Mouse (Mus musculus): ENCODE measurements around the gene Xlr4b.
A peak's percentile ranks its signal among the peaks of the same experiment; 100 is the strongest.
"Not testable (repeated sequence)": the region's sequence is repeated elsewhere in the genome, so short reads cannot be mapped to it uniquely, and the experiment has no call there.

Xlr4b gene

DNA sequence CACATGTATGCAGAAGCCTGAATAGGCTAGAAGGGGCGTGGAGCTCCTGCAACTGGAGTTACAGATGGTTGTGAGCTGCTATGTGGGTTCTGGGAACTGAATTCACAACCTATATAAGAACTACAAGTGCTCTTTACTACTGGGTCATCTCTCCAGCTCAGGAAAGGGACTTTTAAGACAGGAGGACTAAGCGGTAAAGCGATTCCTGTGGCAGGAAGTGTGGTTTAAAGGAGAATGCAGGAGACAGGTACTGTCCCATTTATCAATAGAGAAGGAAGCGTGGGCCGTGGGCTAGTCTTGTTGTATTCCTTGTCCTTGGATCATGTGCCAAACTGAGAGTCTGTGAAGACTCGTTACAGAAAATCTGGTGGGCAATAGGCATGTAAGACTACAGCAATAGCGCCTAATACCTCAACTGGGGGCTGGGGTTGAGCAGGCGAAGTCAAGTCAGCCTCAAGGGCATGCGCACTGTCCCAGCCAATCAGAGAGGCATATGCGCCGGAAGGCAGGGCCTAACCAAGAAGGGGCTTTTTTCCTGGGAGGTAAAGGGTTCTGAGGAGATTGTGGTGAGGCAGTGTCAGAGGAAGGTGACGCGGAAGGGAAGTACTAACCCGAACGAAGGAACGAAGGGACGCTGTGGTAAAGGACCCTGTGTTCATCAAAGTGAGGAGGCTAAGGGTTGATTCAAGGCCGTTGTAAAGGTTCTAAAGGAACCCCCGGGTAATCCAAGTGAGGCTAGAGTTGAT lies at the start of gene Xlr4b:
Xlr4b (plus strand) TSS at position 515 of the 746 bp plus-strand sequence.
- DNase-seq (ENCODE audit: low read depth, low spot score), result not testable (repeated sequence)

DNA sequence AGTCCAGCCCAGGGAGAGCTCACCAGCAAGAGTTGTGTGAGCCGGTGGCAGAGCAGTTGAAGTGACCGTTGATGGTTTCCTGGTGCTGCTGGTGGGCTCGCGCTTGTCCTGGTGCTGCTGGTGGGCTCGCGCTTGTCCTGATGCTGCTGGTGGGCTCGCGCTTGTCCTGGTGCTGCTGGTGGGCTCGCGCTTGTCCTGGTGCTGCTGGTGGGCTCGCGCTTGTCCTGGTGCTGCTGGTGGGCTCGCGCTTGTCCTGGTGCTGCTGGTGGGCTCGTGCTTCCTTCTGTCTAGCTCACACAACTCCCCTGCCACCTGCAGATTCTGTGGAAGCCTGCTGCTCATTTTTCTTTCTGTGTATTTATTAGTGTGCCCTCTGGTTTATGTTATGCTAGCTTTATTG lies 37.2 kb upstream of the Xlr4b start, which contains the start of gene Spin2d:
Spin2d (minus strand) TSS at position 101 of the 400 bp plus-strand sequence.
- not testable (repeated sequence) for DNase-seq (ENCODE audit: low read depth, low spot score)

DNA sequence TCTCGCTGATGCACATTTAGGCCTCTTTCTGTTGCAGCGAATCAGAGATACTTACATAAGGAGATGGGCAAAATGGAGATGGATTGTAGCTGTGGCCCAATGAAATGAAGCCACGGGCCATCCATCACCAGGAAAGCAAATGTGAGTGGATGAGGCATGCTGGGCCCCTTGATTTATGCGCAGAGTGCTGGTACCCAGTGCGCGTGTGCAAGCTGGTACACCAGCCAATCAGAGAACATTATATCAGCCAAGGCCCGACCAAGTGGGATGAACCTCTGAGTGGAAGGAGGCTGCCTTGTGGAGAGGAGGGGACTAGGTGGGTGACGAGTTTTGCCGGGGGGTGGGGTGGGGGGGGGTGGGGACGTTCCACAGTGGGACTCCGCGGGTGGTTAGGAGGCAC lies 22.2 kb upstream of the Xlr4b start, which contains the start of gene Xlr3b:
Xlr3b (plus strand) TSS at position 274 of the 400 bp plus-strand sequence.
- not testable (repeated sequence) for DNase-seq (ENCODE audit: low read depth, low spot score)

DNA sequence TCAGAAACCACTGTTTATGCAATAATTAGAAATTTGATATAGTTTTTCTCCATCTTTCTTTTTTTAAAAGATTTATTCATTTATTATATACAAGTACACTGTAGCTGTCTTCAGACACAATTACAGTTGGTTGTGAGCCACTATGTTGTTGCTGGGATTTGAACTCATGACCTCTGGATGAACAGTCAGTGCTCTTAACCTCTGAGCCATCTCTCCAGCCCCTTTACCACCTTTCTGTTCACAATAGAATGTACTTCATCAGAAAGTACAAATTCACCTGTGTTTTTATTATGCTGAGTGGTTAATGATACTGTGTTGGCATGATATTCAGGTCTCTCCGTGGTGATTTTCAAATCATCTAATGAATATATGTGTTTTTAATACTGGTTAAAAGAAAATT lies 11.2 kb downstream of the Xlr4b start:
- no peak for DNase-seq (ENCODE audit: low read depth, low spot score)

DNA sequence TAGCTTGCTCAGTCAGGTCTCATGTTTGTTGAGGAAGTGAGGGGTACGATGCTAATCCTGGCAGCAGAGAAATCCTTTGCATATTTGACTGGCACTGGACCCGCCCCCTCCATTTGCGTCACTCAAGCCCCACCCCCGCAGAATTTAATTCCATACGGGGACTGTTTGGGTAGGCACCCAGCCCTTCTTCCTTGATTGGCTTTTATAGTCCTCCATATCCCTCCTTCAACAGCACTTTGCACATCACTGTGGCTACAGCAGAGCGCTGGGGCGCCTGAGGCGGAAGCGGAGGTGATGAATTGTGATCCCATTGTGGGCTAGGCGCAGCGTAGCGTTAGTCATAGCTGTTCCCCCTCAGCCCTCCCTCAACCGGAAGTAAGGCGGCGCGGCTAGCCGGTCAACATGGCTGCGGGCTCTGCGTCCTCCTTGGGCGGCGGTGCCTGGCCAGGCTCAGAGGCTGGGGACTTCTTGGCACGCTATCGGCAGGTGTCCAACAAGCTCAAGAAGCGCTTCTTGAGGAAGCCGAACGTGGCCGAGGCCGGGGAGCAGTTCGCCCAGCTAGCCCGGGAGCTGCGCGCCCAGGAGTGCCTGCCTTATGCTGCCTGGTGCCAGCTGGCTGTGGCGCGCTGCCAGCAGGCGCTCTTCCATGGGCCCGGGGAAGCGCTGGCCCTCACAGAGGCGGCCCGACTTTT lies 13.9 kb downstream of the Xlr4b start, which contains the start of gene F8a:
F8a (plus strand) TSS at position 378 of the 692 bp plus-strand sequence.
- peak; percentile 87 for DNase-seq (ENCODE audit: low read depth, low spot score)

- DNase-seq (ENCODE audit: low read depth, low spot score), result peak; percentile 79
Measured at GRCm38 (mm10) chrX:73228606-73229214, 14.6 kb downstream of the Xlr4b start.

- no peak for DNase-seq (ENCODE audit: low read depth, low spot score)
Measured at GRCm38 (mm10) chrX:73229288-73229687, 15.2 kb downstream of the Xlr4b start.

- DNase-seq (ENCODE audit: low read depth, low spot score), result not testable (repeated sequence)
Measured at GRCm38 (mm10) chrX:73242821-73243325, 28.7 kb downstream of the Xlr4b start, which contains the start of gene Xlr4c. TSS of gene Xlr4c (minus strand) at chrX:73243130.

DNA sequence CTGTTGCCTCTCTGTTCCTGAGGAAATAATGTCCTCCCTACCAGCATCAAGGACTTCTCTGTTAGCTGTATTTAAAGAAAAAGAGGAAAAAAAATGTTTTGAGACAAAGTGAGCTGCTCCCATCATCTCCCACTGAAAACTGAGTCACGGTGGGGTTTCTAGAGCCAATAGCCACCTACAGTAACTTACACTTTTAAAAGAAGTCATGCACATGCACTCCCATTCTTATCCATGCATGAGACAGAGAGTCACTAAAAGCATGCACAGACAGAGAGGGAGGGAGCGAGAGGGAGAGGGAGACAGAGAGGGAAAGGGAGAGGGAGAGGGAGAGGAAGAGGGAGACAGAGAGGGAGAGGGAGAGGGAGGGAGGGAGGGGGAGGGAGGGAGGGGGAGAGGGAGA lies 48.3 kb downstream of the Xlr4b start:
- not testable (repeated sequence) for DNase-seq (ENCODE audit: low read depth, low spot score)

GRCm38 (mm10) chrX:73265270-73265669 lies 51.1 kb downstream of the Xlr4b start, which contains the start of gene Xlr3c:
TSS of gene Xlr3c (minus strand) at chrX:73265390.
- not testable (repeated sequence) for DNase-seq (ENCODE audit: low read depth, low spot score)
